Mouse (Mus musculus) embryonic fibroblast, embryonic 13.5 days (primary cell): ENCODE measurements around the gene Olfr342. TPM values are rescaled to one million over a fixed set of nuclear protein-coding genes. Genes with fewer than 3 reads are reported as not detected.

Experiments
- H3K27ac ChIP-seq: 2 replicates; pipeline ENCODE4 v1.5.1; 2012; ENCODE audit warnings: low read length, control low read depth, inconsistent platforms; ENCODE audit not compliant: insufficient read depth
- H3K4me1 ChIP-seq: 2 replicates; pipeline ENCODE4 v1.6.1; 2011; ENCODE audit warnings: low read length; ENCODE audit not compliant: control insufficient read depth, insufficient read depth
- H3K4me3 ChIP-seq: 2 replicates; pipeline ENCODE4 v1.5.1; 2011; ENCODE audit warnings: mild to moderate bottlenecking, control low read depth, low read length; ENCODE audit not compliant: insufficient read depth
- CTCF ChIP-seq: IDR thresholded peaks from 2 replicates; pipeline ENCODE4 v1.5.1; 2011; ENCODE audit warnings: mild to moderate bottlenecking, control low read depth, low read length, moderate library complexity, borderline replicate concordance; ENCODE audit not compliant: insufficient read depth
- POLR2A ChIP-seq: IDR thresholded peaks from 2 replicates; pipeline ENCODE4 v1.6.1; 2011; ENCODE audit warnings: low read depth, mild to moderate bottlenecking, control low read depth, low read length, moderate library complexity
- polyA plus RNA-seq: library from polyadenylated mRNA; stranded (reverse); fragments of >200 nt; gene quantifications from 2 replicates; pipeline ENCODE4 v1.2.4, GENCODE M21; 2011; ENCODE audit warnings: low read depth; ENCODE audit not compliant: missing spikeins, insufficient read length

Gene Olfr342
- polyA plus RNA-seq, result not detected in 2 replicates

- TF ChIP-seq POLR2A (no peak), CTCF (no peak)
- H3K4me3 ChIP-seq, result no peak within 1 kb of the TSS
- H3K4me1 ChIP-seq, result no peaks in the 10 kb centered on the region
- no peak within 1 kb of the TSS for H3K27ac ChIP-seq
These were observed at the start of gene Olfr342 for GRCm38 (mm10) chr2:36524698-36525097. Gene Olfr342 (plus strand): TSS chr2:36524998.

- Histone ChIP-seq H3K27ac (no peak within 1 kb of the TSS), H3K4me3 (no peak within 1 kb of the TSS), H3K4me1 (no peaks in the 10 kb centered on the region)
- TF ChIP-seq CTCF, result no peak
- TF ChIP-seq POLR2A, result no peak
These were observed 42.4 kb upstream of the Olfr342 start, which contains the start of gene Olfr341 for GRCm38 (mm10) chr2:36482368-36482767. Gene Olfr341 (minus strand): TSS chr2:36482468.

GRCm38 (mm10) chr2:36565156-36565555, 40.4 kb downstream of the Olfr342 start:
- Histone ChIP-seq H3K4me3 (no peak overlapping the region), H3K27ac (no peak overlapping the region), H3K4me1 (no peaks in the 10 kb centered on the region)
- TF ChIP-seq POLR2A, result no peak
- no peak for TF ChIP-seq CTCF

- no peak within 1 kb of the TSS for H3K4me3 ChIP-seq
- H3K4me1 ChIP-seq, result no peaks in the 10 kb centered on the region
- TF ChIP-seq CTCF, result no peak
- TF ChIP-seq POLR2A, result no peak
- H3K27ac ChIP-seq, result no peak within 1 kb of the TSS
These were observed 41.6 kb downstream of the Olfr342 start, which contains the start of gene Olfr344 for GRCm38 (mm10) chr2:36566362-36566761. Gene Olfr344 (plus strand): TSS chr2:36566662.

- TF ChIP-seq POLR2A (no peak), CTCF (no peak)
- Histone ChIP-seq H3K27ac (no peak overlapping the region), H3K4me3 (no peak overlapping the region), H3K4me1 (no peaks in the 10 kb centered on the region)
These were observed 42.2 kb downstream of the Olfr342 start for GRCm38 (mm10) chr2:36567022-36567421.

GRCm38 (mm10) chr2:36567845-36568244, 43.0 kb downstream of the Olfr342 start:
- Histone ChIP-seq H3K27ac (no peak overlapping the region), H3K4me3 (no peak overlapping the region), H3K4me1 (no peaks in the 10 kb centered on the region)
- TF ChIP-seq POLR2A (no peak), CTCF (no peak)

Other genes starting within 250 kb of the Olfr342 start
- gene Olfr338, start 151.5 kb upstream of the Olfr342 start, polyA plus RNA-seq, result not detected in 2 replicates
- gene Olfr339, start 106.1 kb upstream of the Olfr342 start, polyA plus RNA-seq, result not detected in 2 replicates
- gene Olfr340, start 72.4 kb upstream of the Olfr342 start, polyA plus RNA-seq, result not detected in 2 replicates
- gene Olfr341, start 42.5 kb upstream of the Olfr342 start, polyA plus RNA-seq, result not detected in 2 replicates
- not detected in 2 replicates for gene Olfr344, start 41.7 kb downstream of the Olfr342 start, polyA plus RNA-seq
- not detected in 2 replicates for gene Olfr345, start 115.0 kb downstream of the Olfr342 start, polyA plus RNA-seq
- gene Olfr346, start 160.8 kb downstream of the Olfr342 start, polyA plus RNA-seq, result not detected in 2 replicates
- not detected in 2 replicates for gene Olfr347, start 206.9 kb downstream of the Olfr342 start, polyA plus RNA-seq